Mouse (Mus musculus) stomach, postnatal 0 days (tissue): ENCODE measurements around the gene Esr1. TPM values are rescaled to one million over a fixed set of nuclear protein-coding genes. Genes with fewer than 3 reads are reported as not detected.

Experiments
- ATAC-seq: fragments of 200-750 bp; cut with Nextera tagmentation; 2 replicates; pipeline ENCODE4 v1.8.0; 2017; ENCODE audit not compliant: low FRiP score, low TSS enrichment
- DNase-seq: peaks from one replicate; pipeline ENCODE4 v3.0.0-alpha.2; 2016; ENCODE audit warnings: low spot score
- H3K27ac ChIP-seq: fragments of 300-500 bp; sonication (generic); replicated peaks from 2 replicates; pipeline ENCODE4 v1.5.1; 2014; ENCODE audit warnings: mild to moderate bottlenecking, control low read depth
- H3K27me3 ChIP-seq: fragments of 300-500 bp; sonication (generic); 2 replicates; pipeline ENCODE4 v1.6.1; 2014; ENCODE audit warnings: low read length; ENCODE audit not compliant: control insufficient read depth, insufficient read depth
- H3K36me3 ChIP-seq: fragments of 300-500 bp; sonication (generic); 2 replicates; pipeline ENCODE4 v1.6.1; 2014; ENCODE audit warnings: low read length, mixed read lengths; ENCODE audit not compliant: control insufficient read depth, insufficient read depth
- H3K4me1 ChIP-seq: fragments of 300-500 bp; sonication (generic); replicated peaks from 2 replicates; pipeline ENCODE4 v1.6.1; 2014; ENCODE audit warnings: antibody characterized with exemption; ENCODE audit not compliant: control insufficient read depth, insufficient read depth
- H3K4me2 ChIP-seq: fragments of 300-500 bp; sonication (generic); replicated peaks from 2 replicates; pipeline ENCODE4 v1.6.1; 2014; ENCODE audit warnings: low read depth, mild to moderate bottlenecking, control low read depth, moderate library complexity
- H3K4me3 ChIP-seq: fragments of 300-500 bp; sonication (generic); 2 replicates; pipeline ENCODE4 v1.5.1; 2014; ENCODE audit warnings: low read depth, low read length, control low read depth
- H3K9ac ChIP-seq: fragments of 300-500 bp; sonication (generic); 2 replicates; pipeline ENCODE4 v1.6.1; 2014; ENCODE audit warnings: mild to moderate bottlenecking, low read length, control low read depth, mixed read lengths
- H3K9me3 ChIP-seq: fragments of 300-500 bp; sonication (generic); 2 replicates; pipeline ENCODE4 v1.6.1; 2016; ENCODE audit warnings: low read length; ENCODE audit not compliant: control insufficient read depth
- CTCF ChIP-seq: IDR thresholded peaks from 2 replicates; pipeline ENCODE4 v1.5.1; 2016; ENCODE audit warnings: antibody characterized with exemption, low read depth, mild to moderate bottlenecking, moderate library complexity
- EP300 ChIP-seq: optimal IDR thresholded peaks from 2 replicates; pipeline ENCODE3; 2016; ENCODE audit warnings: antibody characterized with exemption
- WGBS: fragments of 180-500 bp; shearing (Covaris S2); extraction: QIAGEN DNeasy Blood & Tissue Kit; methylation state at CpG from one replicate; pipeline ENCODE4 v1.1.7; 2014; 5-methylcytosine and 5-hydroxymethylcytosine counted together
- polyA plus RNA-seq: library from polyadenylated mRNA; unstranded; fragments of >200 nt; fragmentation: Nextera tagmentation; extraction: Ambion mirVana; gene quantifications from 2 replicates; pipeline ENCODE4 v1.2.1, GENCODE M21; 2015

Gene Esr1
- polyA plus RNA-seq, 1 experiment from 2014 or later = 0.57 TPM

GRCm38 (mm10) chr10:4944725-4945124 lies 333.3 kb downstream of the Esr1 start:
- TF ChIP-seq EP300 = no peak
- no peak for TF ChIP-seq CTCF
- H3K4me2 ChIP-seq = no peak overlapping the region
- no peaks in the 10 kb centered on the region for H3K27me3 ChIP-seq
- no peaks in the 10 kb centered on the region for H3K36me3 ChIP-seq
- H3K27ac ChIP-seq = no peak overlapping the region
- no peaks in the 10 kb centered on the region for H3K9me3 ChIP-seq
- DNase-seq (no peak), ATAC-seq (no peak)
- H3K4me3 ChIP-seq = no peak overlapping the region
- H3K9ac ChIP-seq = no peak overlapping the region
- WGBS = 57% methylated on average over 2 of the region's 2 CpGs
- H3K4me1 ChIP-seq = no peaks in the 10 kb centered on the region

- no peak overlapping the region for H3K27ac ChIP-seq
- DNase-seq (no peak), ATAC-seq (no peak)
- H3K4me3 ChIP-seq = no peak overlapping the region
- no peaks in the 10 kb centered on the region for H3K27me3 ChIP-seq
- no peak overlapping the region for H3K4me2 ChIP-seq
- no peaks in the 10 kb centered on the region for H3K36me3 ChIP-seq
- WGBS = 4% methylated on average over 1 of the region's 1 CpGs
- no peak overlapping the region for H3K9ac ChIP-seq
- no peak for TF ChIP-seq CTCF
- no peak for TF ChIP-seq EP300
- H3K9me3 ChIP-seq = no peaks in the 10 kb centered on the region
- no peaks in the 10 kb centered on the region for H3K4me1 ChIP-seq
Measured at GRCm38 (mm10) chr10:4965768-4966167, 354.4 kb downstream of the Esr1 start.

- H3K27ac ChIP-seq = no peak overlapping the region
- no peak overlapping the region for H3K4me2 ChIP-seq
- 51% methylated on average over 7 of the region's 7 CpGs for WGBS
- no peaks in the 10 kb centered on the region for H3K4me1 ChIP-seq
- no peak overlapping the region for H3K9ac ChIP-seq
- no peaks in the 10 kb centered on the region for H3K27me3 ChIP-seq
- no peak overlapping the region for H3K4me3 ChIP-seq
- H3K36me3 ChIP-seq = no peaks in the 10 kb centered on the region
- H3K9me3 ChIP-seq = no peaks in the 10 kb centered on the region
- TF ChIP-seq EP300 (no peak), CTCF (no peak)
- no peak for DNase-seq
- ATAC-seq = no peak
Measured at GRCm38 (mm10) chr10:4971156-4971555, 359.8 kb downstream of the Esr1 start.

GRCm38 (mm10) chr10:4971586-4971985 lies 360.2 kb downstream of the Esr1 start:
- H3K4me2 ChIP-seq = no peak overlapping the region
- no peak for DNase-seq
- TF ChIP-seq CTCF (no peak), EP300 (no peak)

GRCm38 (mm10) chr10:4972026-4972425 lies 360.6 kb downstream of the Esr1 start:
- Histone ChIP-seq H3K27ac (no peak overlapping the region), H3K27me3 (no peaks in the 10 kb centered on the region), H3K4me3 (no peak overlapping the region), H3K9me3 (no peaks in the 10 kb centered on the region), H3K4me2 (no peak overlapping the region), H3K4me1 (no peaks in the 10 kb centered on the region), H3K36me3 (no peaks in the 10 kb centered on the region), H3K9ac (no peak overlapping the region)
- WGBS = 34% methylated on average over 2 of the region's 2 CpGs
- DNase-seq = no peak
- ATAC-seq = no peak
- TF ChIP-seq EP300 (no peak), CTCF (no peak)

More at GRCm38 (mm10) chr10:4971586-4971985, 360.2 kb downstream of the Esr1 start:
- no peaks in the 10 kb centered on the region for H3K36me3 ChIP-seq
- no peak overlapping the region for H3K9ac ChIP-seq
- ATAC-seq = no peak
- H3K4me3 ChIP-seq = no peak overlapping the region
- H3K4me1 ChIP-seq = no peaks in the 10 kb centered on the region
- no peak overlapping the region for H3K27ac ChIP-seq
- no peaks in the 10 kb centered on the region for H3K27me3 ChIP-seq
- H3K9me3 ChIP-seq = no peaks in the 10 kb centered on the region

- no peak for DNase-seq
Measured at GRCm38 (mm10) chr10:4974246-4974645, 362.9 kb downstream of the Esr1 start.

More at GRCm38 (mm10) chr10:4974246-4974645, 362.9 kb downstream of the Esr1 start:
- no peak overlapping the region for H3K9ac ChIP-seq
- no peak overlapping the region for H3K4me2 ChIP-seq
- H3K27ac ChIP-seq = no peak overlapping the region
- TF ChIP-seq EP300 (no peak), CTCF (no peak)
- no peak for ATAC-seq
- WGBS = 82% methylated on average over 4 of the region's 4 CpGs
- no peaks in the 10 kb centered on the region for H3K4me1 ChIP-seq
- no peaks in the 10 kb centered on the region for H3K36me3 ChIP-seq
- no peak overlapping the region for H3K4me3 ChIP-seq
- no peaks in the 10 kb centered on the region for H3K27me3 ChIP-seq
- H3K9me3 ChIP-seq = no peaks in the 10 kb centered on the region
